Mouse (Mus musculus): ENCODE results near the gene Llph. TPM values are rescaled to one million over a fixed set of nuclear protein-coding genes. Genes with fewer than 3 reads are reported as not detected.
A peak's percentile ranks its signal among the peaks of the same experiment; 100 is the strongest.

Gene Llph
- polyA plus RNA-seq, 1 experiment from 2014 or later: 19.2 TPM

- WGBS (ENCODE audit: insufficient replicate concordance): 53% methylated on average over 14 of the region's 14 CpGs
- H3K36me3 ChIP-seq (ENCODE audit: control insufficient read depth, insufficient read depth): no peaks in the 10 kb centered on the region
- ATAC-seq (ENCODE audit: low read depth): no peak
- peaks cover 12% of the 10 kb centered on the region for H3K27me3 ChIP-seq (ENCODE audit: control insufficient read depth, insufficient read depth, low read depth, low read length)
- H3K9me3 ChIP-seq (replicated peaks; ENCODE audit: control insufficient read depth, low read length): no peaks in the 10 kb centered on the region
- H3K4me3 ChIP-seq (ENCODE audit: low read depth, low read length): no peak overlapping the region
- H3K4me2 ChIP-seq (ENCODE audit: low read depth, low read length): no peak overlapping the region
- no peak overlapping the region for H3K9ac ChIP-seq (ENCODE audit: low read depth, low read length)
- no peak overlapping the region for H3K27ac ChIP-seq (ENCODE audit: low read length)
- peaks cover 10% of the 10 kb centered on the region for H3K4me1 ChIP-seq (ENCODE audit: control insufficient read depth, low read depth, low read length)
Observed at GRCm38 (mm10) chr10:120197061-120197835, 29.6 kb upstream of the Llph start.

GRCm38 (mm10) chr10:120201131-120201921 is 25.5 kb upstream of the Llph start, which contains the start of gene Tmbim4:
Tmbim4 (plus strand) TSS chr10:120201590.
- ATAC-seq (ENCODE audit: low read depth): peak; percentile 85
- 2% methylated on average over 65 of the region's 65 CpGs for WGBS (ENCODE audit: insufficient replicate concordance)
- Histone ChIP-seq H3K27ac (ENCODE audit: low read length) (peak within 1 kb of the TSS; percentile 53), H3K4me2 (ENCODE audit: low read depth, low read length) (peak within 1 kb of the TSS; percentile 97), H3K9me3 (replicated peaks; ENCODE audit: control insufficient read depth, low read length) (no peaks in the 10 kb centered on the region), H3K27me3 (ENCODE audit: control insufficient read depth, insufficient read depth, low read depth, low read length) (peaks cover 12% of the 10 kb centered on the region), H3K4me3 (ENCODE audit: low read depth, low read length) (peak within 1 kb of the TSS; percentile 69), H3K9ac (ENCODE audit: low read depth, low read length) (peak within 1 kb of the TSS; percentile 58), H3K36me3 (ENCODE audit: control insufficient read depth, insufficient read depth) (no peaks in the 10 kb centered on the region), H3K4me1 (ENCODE audit: control insufficient read depth, low read depth, low read length) (peaks cover 10% of the 10 kb centered on the region)

GRCm38 (mm10) chr10:120201961-120202402 is 24.9 kb upstream of the Llph start, which contains the start of gene Irak3:
Irak3 (minus strand) TSS chr10:120202130.
- Histone ChIP-seq H3K36me3 (ENCODE audit: control insufficient read depth, insufficient read depth) (no peaks in the 10 kb centered on the region), H3K4me2 (ENCODE audit: low read depth, low read length) (peak within 1 kb of the TSS; percentile 97), H3K4me3 (ENCODE audit: low read depth, low read length) (peak within 1 kb of the TSS; percentile 69), H3K27ac (ENCODE audit: low read length) (peak within 1 kb of the TSS; percentile 53), H3K4me1 (ENCODE audit: control insufficient read depth, low read depth, low read length) (peaks cover 10% of the 10 kb centered on the region), H3K9me3 (replicated peaks; ENCODE audit: control insufficient read depth, low read length) (no peaks in the 10 kb centered on the region), H3K9ac (ENCODE audit: low read depth, low read length) (peak within 1 kb of the TSS; percentile 58), H3K27me3 (ENCODE audit: control insufficient read depth, insufficient read depth, low read depth, low read length) (peaks cover 12% of the 10 kb centered on the region)
- WGBS (ENCODE audit: insufficient replicate concordance): 1% methylated on average over 13 of the region's 13 CpGs
- peak; percentile 61 for ATAC-seq (ENCODE audit: low read depth)

GRCm38 (mm10) chr10:120202467-120203250 is 24.2 kb upstream of the Llph start:
- Histone ChIP-seq H3K9ac (ENCODE audit: low read depth, low read length) (peak overlapping the region; percentile 18; the same call in 1 of the 2 replicates), H3K36me3 (ENCODE audit: control insufficient read depth, insufficient read depth) (no peaks in the 10 kb centered on the region), H3K4me1 (ENCODE audit: control insufficient read depth, low read depth, low read length) (peaks cover 10% of the 10 kb centered on the region), H3K4me2 (ENCODE audit: low read depth, low read length) (peak overlapping the region; percentile 97), H3K27me3 (ENCODE audit: control insufficient read depth, insufficient read depth, low read depth, low read length) (peaks cover 12% of the 10 kb centered on the region), H3K9me3 (replicated peaks; ENCODE audit: control insufficient read depth, low read length) (no peaks in the 10 kb centered on the region), H3K4me3 (ENCODE audit: low read depth, low read length) (peak overlapping the region; percentile 69), H3K27ac (ENCODE audit: low read length) (no peak overlapping the region)
- ATAC-seq (ENCODE audit: low read depth): no peak
- 51% methylated on average over 16 of the region's 16 CpGs for WGBS (ENCODE audit: insufficient replicate concordance)

GRCm38 (mm10) chr10:120204591-120205210 is 22.2 kb upstream of the Llph start:
- Histone ChIP-seq H3K4me1 (ENCODE audit: control insufficient read depth, low read depth, low read length) (peaks cover 13% of the 10 kb centered on the region), H3K27me3 (ENCODE audit: control insufficient read depth, insufficient read depth, low read depth, low read length) (peaks cover 12% of the 10 kb centered on the region), H3K36me3 (ENCODE audit: control insufficient read depth, insufficient read depth) (no peaks in the 10 kb centered on the region), H3K4me3 (ENCODE audit: low read depth, low read length) (no peak overlapping the region), H3K27ac (ENCODE audit: low read length) (no peak overlapping the region), H3K9ac (ENCODE audit: low read depth, low read length) (no peak overlapping the region), H3K9me3 (replicated peaks; ENCODE audit: control insufficient read depth, low read length) (no peaks in the 10 kb centered on the region), H3K4me2 (ENCODE audit: low read depth, low read length) (no peak overlapping the region)
- WGBS (ENCODE audit: insufficient replicate concordance): 67% methylated on average over 13 of the region's 13 CpGs
- no peak for ATAC-seq (ENCODE audit: low read depth)

GRCm38 (mm10) chr10:120208015-120208414 is 18.9 kb upstream of the Llph start:
- Histone ChIP-seq H3K4me2 (ENCODE audit: low read depth, low read length) (peak overlapping the region; percentile 73), H3K4me3 (ENCODE audit: low read depth, low read length) (no peak overlapping the region; the same call in 1 of the 2 replicates), H3K4me1 (ENCODE audit: control insufficient read depth, low read depth, low read length) (peaks cover 7% of the 10 kb centered on the region), H3K36me3 (ENCODE audit: control insufficient read depth, insufficient read depth) (no peaks in the 10 kb centered on the region), H3K9ac (ENCODE audit: low read depth, low read length) (no peak overlapping the region), H3K9me3 (replicated peaks; ENCODE audit: control insufficient read depth, low read length) (no peaks in the 10 kb centered on the region), H3K27me3 (ENCODE audit: control insufficient read depth, insufficient read depth, low read depth, low read length) (no peaks in the 10 kb centered on the region), H3K27ac (ENCODE audit: low read length) (no peak overlapping the region)
- no peak for ATAC-seq (ENCODE audit: low read depth)
- WGBS (ENCODE audit: insufficient replicate concordance): 60% methylated on average over 8 of the region's 8 CpGs

GRCm38 (mm10) chr10:120208575-120209538 is 18.0 kb upstream of the Llph start:
- peak overlapping the region; percentile 49; the same call in 1 of the 2 replicates for H3K27ac ChIP-seq (ENCODE audit: low read length)
- peak; percentile 85 for ATAC-seq (ENCODE audit: low read depth)
- 2% methylated on average over 53 of the region's 53 CpGs for WGBS (ENCODE audit: insufficient replicate concordance)

More at GRCm38 (mm10) chr10:120208575-120209538, 18.0 kb upstream of the Llph start:
- Histone ChIP-seq H3K4me2 (ENCODE audit: low read depth, low read length) (peak overlapping the region; percentile 73), H3K27me3 (ENCODE audit: control insufficient read depth, insufficient read depth, low read depth, low read length) (no peaks in the 10 kb centered on the region), H3K4me1 (ENCODE audit: control insufficient read depth, low read depth, low read length) (peaks cover 7% of the 10 kb centered on the region), H3K4me3 (ENCODE audit: low read depth, low read length) (peak overlapping the region; percentile 85), H3K9me3 (replicated peaks; ENCODE audit: control insufficient read depth, low read length) (no peaks in the 10 kb centered on the region), H3K36me3 (ENCODE audit: control insufficient read depth, insufficient read depth) (no peaks in the 10 kb centered on the region), H3K9ac (ENCODE audit: low read depth, low read length) (peak overlapping the region; percentile 84)

Measured in liver, embryonic 16.5 days (tissue).